24 mouse cellular contexts compared by ENCODE assay signal in the genomic region with DNA sequence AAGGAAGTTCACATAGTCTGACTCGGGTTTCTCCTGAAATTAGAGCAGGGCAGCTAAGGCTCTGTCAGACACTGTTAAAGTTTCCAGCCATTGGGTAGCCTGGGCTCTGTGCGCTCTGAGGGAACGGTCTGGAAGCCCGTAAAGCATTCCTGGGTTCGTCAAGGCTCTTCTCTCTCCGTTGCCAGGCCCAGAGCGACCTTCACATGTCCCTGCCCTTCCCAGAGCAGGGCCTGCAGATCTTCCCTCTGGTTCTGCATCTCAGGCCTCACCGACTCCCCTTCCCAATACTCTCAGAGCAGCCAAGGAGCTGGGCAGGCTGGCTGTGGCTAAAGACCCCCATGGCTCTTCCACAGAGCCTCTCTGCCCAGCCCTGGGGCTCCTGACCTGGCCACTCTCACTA. TPM values are rescaled to one million over a fixed set of nuclear protein-coding genes. Genes with fewer than 3 reads are reported as not detected.
DNase-seq lines count a peak whose midpoint lies in the region; ATAC-seq lines count a peak whose summit lies in the region.
"Had no signal": no experiment of that assay in that cellular context is flagged by ENCODE, and none has a peak within 500 bp of the region (broad histone marks: within the 10 kb centered on the region; RNA-seq: fewer than 3 reads in every experiment).

No protein-coding gene starts in this region.

- H3K4me2 ChIP-seq in heart, embryonic 14.5 days (ENCODE audit: low read length) = no peak overlapping the region
- no peak overlapping the region for H3K4me2 ChIP-seq in kidney, embryonic 16.5 days (replicated peaks; ENCODE audit: low read depth, low read length)
- H3K4me2 ChIP-seq: embryonic facial prominence, embryonic 13.5 days; forebrain, embryonic 12.5 days; forebrain, embryonic 15.5 days; heart, embryonic 13.5 days; hindbrain, embryonic 12.5 days; hindbrain, embryonic 15.5 days had no signal

- H3K9ac ChIP-seq in heart, embryonic 14.5 days (ENCODE audit: low read length) = peak overlapping the region; percentile 42
- H3K9ac ChIP-seq in kidney, embryonic 16.5 days (replicated peaks; ENCODE audit: low read length) = no peak overlapping the region
- H3K9ac ChIP-seq: embryonic facial prominence, embryonic 13.5 days; forebrain, embryonic 12.5 days; forebrain, embryonic 15.5 days; hindbrain, embryonic 12.5 days; hindbrain, embryonic 15.5 days had no signal

- peaks cover 4% of the 10 kb centered on the region for H3K36me3 ChIP-seq in heart, embryonic 14.5 days (ENCODE audit: control insufficient read depth, insufficient read depth, low read length)
- 0 out of 2 replicates have a peak, but pooled peaks cover 2% of the 10 kb centered on the region for H3K36me3 ChIP-seq in kidney, embryonic 16.5 days (ENCODE audit: insufficient read depth, low read length)
- H3K36me3 ChIP-seq: hindbrain, embryonic 15.5 days had no signal

- no peak for ATAC-seq in heart, embryonic 14.5 days (ENCODE audit: insufficient number of reproducible peaks, insufficient read depth, low FRiP score, low read depth)
- no peak for ATAC-seq in kidney, embryonic 16.5 days (ENCODE audit: low FRiP score, low TSS enrichment)
- ATAC-seq: forebrain, embryonic 15.5 days; intestine, postnatal 0 days had no signal

- H3K27me3 ChIP-seq in heart, embryonic 14.5 days (ENCODE audit: control insufficient read depth, insufficient read depth, low read length) = no peaks in the 10 kb centered on the region
- no peaks in the 10 kb centered on the region for H3K27me3 ChIP-seq in kidney, embryonic 16.5 days (ENCODE audit: insufficient read depth, low read length)
- H3K27me3 ChIP-seq: embryonic facial prominence, embryonic 13.5 days; forebrain, embryonic 15.5 days; hindbrain, embryonic 12.5 days; hindbrain, embryonic 15.5 days had no signal

- peaks cover 6 to 17% of the 10 kb centered on the region in 2 experiments for H3K4me1 ChIP-seq in heart, embryonic 14.5 days (ENCODE audit: control insufficient read depth in 2 of 2, insufficient read depth in 2 of 2, low read length in 2 of 2)
- H3K4me1 ChIP-seq in kidney, embryonic 16.5 days (ENCODE audit: insufficient read depth, low read length) = peaks cover 16% of the 10 kb centered on the region

- WGBS in heart, embryonic 14.5 days = 60% methylated on average over 8 of the region's 8 CpGs
- 61% methylated on average over 8 of the region's 8 CpGs for WGBS in kidney, embryonic 16.5 days

- H3K4me3 ChIP-seq in heart, embryonic 14.5 days (ENCODE audit: control insufficient read depth in 1 of 2, insufficient read depth in 1 of 2, low read depth in 1 of 2, low read length in 2 of 2) = no peak overlapping the region
- no peak overlapping the region for H3K4me3 ChIP-seq in kidney, embryonic 16.5 days (ENCODE audit: low read length)
- H3K4me3 ChIP-seq: embryonic facial prominence, embryonic 13.5 days; erythroblast, embryonic 14.5 days; forebrain, embryonic 12.5 days; forebrain, embryonic 15.5 days; heart, adult 2 months; heart, embryonic 13.5 days; hindbrain, embryonic 12.5 days; hindbrain, embryonic 15.5 days had no signal

- H3K27ac ChIP-seq in heart, embryonic 14.5 days (replicated peaks in 1 of 2; ENCODE audit: control insufficient read depth in 1 of 2, insufficient read depth in 1 of 2, low read depth in 2 of 2, low read length in 2 of 2) = no peak overlapping the region
- 0 out of 2 replicates have a peak overlapping the region, but pooled peaks have one; percentile 21 for H3K27ac ChIP-seq in kidney, embryonic 16.5 days (ENCODE audit: low read length)
- H3K27ac ChIP-seq: embryonic facial prominence, embryonic 13.5 days; forebrain, embryonic 12.5 days; forebrain, embryonic 15.5 days; heart, adult 2 months; heart, embryonic 13.5 days; hindbrain, embryonic 12.5 days; hindbrain, embryonic 15.5 days had no signal

- H3K9me3 ChIP-seq in heart, embryonic 14.5 days (ENCODE audit: control insufficient read depth, low read length) = no peaks in the 10 kb centered on the region
- no peaks in the 10 kb centered on the region for H3K9me3 ChIP-seq in kidney, embryonic 16.5 days (ENCODE audit: low read length)
- H3K9me3 ChIP-seq: embryonic facial prominence, embryonic 13.5 days; forebrain, embryonic 12.5 days; forebrain, embryonic 15.5 days; heart, embryonic 13.5 days; hindbrain, embryonic 12.5 days; hindbrain, embryonic 15.5 days had no signal

- peak; percentile 55 to 58 for DNase-seq in adrenal gland, postnatal 36 days
- DNase-seq in adrenal gland, adult 18-20 months (ENCODE audit: low spot score in 2 of 2) = no peak
- DNase-seq in heart, adult 9 months (ENCODE audit: low spot score in 2 of 2) = no peak
- DNase-seq in kidney, adult 8-10 months = no peak
- no peak for DNase-seq in lung, postnatal 4 days
- DNase-seq: adrenal gland, postnatal 14 days; cerebellum, adult 11 months; cerebellum, adult 2 months; cerebellum, adult 9-11 months; cerebellum, postnatal 25 days; gastrocnemius, postnatal 25 days; heart, adult 2 months; heart, postnatal 10 days; kidney, adult 9 months had no signal

RNA-seq across cellular contexts. Expression of a gene that starts 56.6 kb away (rescaled TPM):
- 100 to 1,000 TPM; 200 to 332 TPM for total RNA-seq in adrenal gland, postnatal 36 days (2021)
- 100 to 1,000 TPM; 115 to 163 TPM for total RNA-seq in adrenal gland, adult 18-20 months (2021)
- polyA plus RNA-seq in heart, embryonic 14.5 days (2014; fragmentation: Nextera tagmentation; extraction: Ambion mirVana) = 6.5 and 9.2 TPM in 2 replicates
- polyA plus RNA-seq in kidney, embryonic 16.5 days (2015; fragmentation: Nextera tagmentation; extraction: Ambion mirVana) = 9.9 and 10.9 TPM in 2 replicates

Comparison
In these comparisons a context has a peak if more than half of its experiments do, and no peak if none do; other contexts are left out.
1. DNase-seq: peak in adrenal gland, postnatal 36 days (2 of 2); none in adrenal gland, adult 18-20 months (0 of 2), heart, adult 9 months (0 of 2), kidney, adult 8-10 months (0 of 2) and lung, postnatal 4 days (0 of 2).